Mouse (Mus musculus) thymus, adult 2 months (tissue): ENCODE measurements around the gene Fam71b.

Experiments used
- CTCF ChIP-seq: fragments of 200-500 bp; IDR thresholded peaks from 2 replicates; pipeline ENCODE4 v1.5.1; 2012; ENCODE audit warnings: mild to moderate bottlenecking, control low read depth, low read length, moderate library complexity, borderline replicate concordance; ENCODE audit not compliant: control insufficient read depth, poor library complexity, insufficient read depth; ENCODE audit errors: extremely low read depth
- POLR2A ChIP-seq: fragments of 200-500 bp; IDR thresholded peaks from 2 replicates; pipeline ENCODE4 v1.6.1; 2012; ENCODE audit warnings: mild to moderate bottlenecking, low read length, control low read depth, moderate library complexity; ENCODE audit not compliant: control insufficient read depth, poor library complexity, insufficient read depth; ENCODE audit errors: extremely low read depth

GRCm38 (mm10) chr11:46446150-46446549 is 49.8 kb downstream of the Fam71b start:
- TF ChIP-seq CTCF (no peak), POLR2A (no peak)
